17 mouse cellular contexts compared by ENCODE assay signal in genomic region chr7:89235974-89236507, GRCm38 (mm10).
DNase-seq lines count a peak whose midpoint lies in the region; ATAC-seq and TF ChIP-seq lines count a peak whose summit lies in the region.
"Had no signal": no experiment of that assay in that cellular context is flagged by ENCODE, and none has a peak within 500 bp of the region (broad histone marks: within the 10 kb centered on the region; RNA-seq: fewer than 3 reads in every experiment).

No protein-coding gene starts in this region.

- H3K36me3 ChIP-seq in kidney, embryonic 16.5 days (ENCODE audit: insufficient read depth, low read length) = 0 out of 2 replicates have a peak, but pooled peaks cover 5% of the 10 kb centered on the region
- peaks cover 0 to 4% of the 10 kb centered on the region in 2 experiments; a peak in 2 of 4 replicates for H3K36me3 ChIP-seq in MEL (ENCODE audit: control insufficient read depth in 1 of 2, insufficient read depth in 2 of 2, low read length in 2 of 2)
- H3K36me3 ChIP-seq in intestine, embryonic 16.5 days (ENCODE audit: control insufficient read depth, insufficient read depth, low read length) = no peaks in the 10 kb centered on the region

- no peak for TF ChIP-seq EP300 in MEL (IDR thresholded peaks at IDR 0.05; ENCODE audit: low read depth in 1 of 2, low read length in 2 of 2)

- no peak for DNase-seq in kidney, postnatal 10 days
- peak; percentile 19 for DNase-seq in MEL (ENCODE audit: low read depth, low spot score)
- DNase-seq in naive thymus-derived CD4-positive, alpha-beta T cell, adult 2 months (ENCODE audit: low read depth) = peak; percentile 27
- no peak for DNase-seq in urinary bladder, adult 2 months (ENCODE audit: low spot score)
- no peak for DNase-seq in spleen, postnatal 10 days (ENCODE audit: low spot score in 2 of 2)
- DNase-seq: adrenal gland, postnatal 36 days; B cell, adult 2 months; cerebellum, adult 9-10 months; gastrocnemius, postnatal 10 days; kidney, postnatal 25 days; lung, embryonic 14.5 days; right cerebral cortex, postnatal 25 days; thymus, postnatal 25 days had no signal

- H3K27me3 ChIP-seq in kidney, embryonic 16.5 days (ENCODE audit: insufficient read depth, low read length) = no peaks in the 10 kb centered on the region
- H3K27me3 ChIP-seq in MEL (ENCODE audit: control insufficient read depth in 1 of 2, insufficient read depth in 2 of 2, low read length in 2 of 2) = no peaks in the 10 kb centered on the region
- no peaks in the 10 kb centered on the region for H3K27me3 ChIP-seq in intestine, embryonic 16.5 days (replicated peaks; ENCODE audit: control insufficient read depth, insufficient read depth, low read length)
- H3K27me3 ChIP-seq: hindbrain, embryonic 15.5 days had no signal

- WGBS in kidney, embryonic 16.5 days = 4% methylated on average over 4 of the region's 4 CpGs
- 43% methylated on average over 4 of the region's 4 CpGs for WGBS in intestine, embryonic 16.5 days

- peak; percentile 63; the same call in 1 of the 2 replicates for ATAC-seq in kidney, embryonic 16.5 days (ENCODE audit: low FRiP score, low TSS enrichment)
- ATAC-seq in intestine, embryonic 16.5 days = peak; percentile 76
- ATAC-seq: midbrain, embryonic 16.5 days had no signal

- H3K9ac ChIP-seq in kidney, embryonic 16.5 days (replicated peaks; ENCODE audit: low read length) = no peak overlapping the region
- no peak overlapping the region for H3K9ac ChIP-seq in MEL (ENCODE audit: control insufficient read depth, low read depth, low read length, poor library complexity, severe bottlenecking)
- no peak overlapping the region for H3K9ac ChIP-seq in intestine, embryonic 16.5 days (ENCODE audit: low read depth, low read length)
- H3K9ac ChIP-seq: hindbrain, embryonic 15.5 days; lung, embryonic 14.5 days had no signal

- no peak overlapping the region for H3K4me2 ChIP-seq in kidney, embryonic 16.5 days (replicated peaks; ENCODE audit: low read depth, low read length)
- H3K4me2 ChIP-seq in intestine, embryonic 16.5 days (ENCODE audit: low read depth, low read length) = no peak overlapping the region
- H3K4me2 ChIP-seq: hindbrain, embryonic 15.5 days; lung, embryonic 14.5 days had no signal

- TF ChIP-seq POLR2A in MEL (IDR thresholded peaks at IDR 0.05; ENCODE audit: control insufficient read depth in 1 of 2, insufficient read depth in 1 of 2, low read depth in 1 of 2, low read length in 2 of 2, poor library complexity in 1 of 2) = no peak

- H3K4me1 ChIP-seq in kidney, embryonic 16.5 days (ENCODE audit: insufficient read depth, low read length) = peaks cover 14% of the 10 kb centered on the region
- peaks cover 0 to 3% of the 10 kb centered on the region in 2 experiments; a peak in 1 of 4 replicates for H3K4me1 ChIP-seq in MEL (ENCODE audit: control insufficient read depth in 1 of 2, insufficient read depth in 2 of 2, low read length in 2 of 2)
- H3K4me1 ChIP-seq in intestine, embryonic 16.5 days (ENCODE audit: control insufficient read depth, insufficient read depth, low read length) = peaks cover 6% of the 10 kb centered on the region; the same call in 1 of the 2 replicates
- H3K4me1 ChIP-seq: hindbrain, embryonic 15.5 days had no signal

- H3K79me2 ChIP-seq in MEL (ENCODE audit: control insufficient read depth, insufficient read depth, low read length, poor library complexity) = no peaks in the 10 kb centered on the region

- no peak for TF ChIP-seq RAD21 in MEL (IDR thresholded peaks at IDR 0.05; ENCODE audit: low read depth, low read length)

- no peak for TF ChIP-seq CTCF in MEL (IDR thresholded peaks at IDR 0.05 in 2 of 3, conservative IDR thresholded peaks at IDR 0.05 in 1 of 3; ENCODE audit: control insufficient read depth in 1 of 3, insufficient read depth in 1 of 3, low read depth in 2 of 3, low read length in 3 of 3, poor library complexity in 1 of 3, severe bottlenecking in 1 of 3)

- H3K9me3 ChIP-seq in kidney, embryonic 16.5 days (ENCODE audit: low read length) = no peaks in the 10 kb centered on the region
- no peaks in the 10 kb centered on the region for H3K9me3 ChIP-seq in MEL (replicated peaks; ENCODE audit: insufficient read depth, low read length)
- H3K9me3 ChIP-seq in intestine, embryonic 16.5 days (ENCODE audit: control insufficient read depth, low read length) = no peaks in the 10 kb centered on the region
- H3K9me3 ChIP-seq: hindbrain, embryonic 15.5 days had no signal

- H3K27ac ChIP-seq in kidney, embryonic 16.5 days (ENCODE audit: low read length) = 0 out of 2 replicates have a peak overlapping the region, but pooled peaks have one; percentile 7
- H3K27ac ChIP-seq in MEL (ENCODE audit: control insufficient read depth, low read depth, low read length) = no peak overlapping the region
- peak overlapping the region; percentile 33; the same call in 1 of the 2 replicates for H3K27ac ChIP-seq in intestine, embryonic 16.5 days (ENCODE audit: low read length)
- H3K27ac ChIP-seq: hindbrain, embryonic 15.5 days had no signal

- no peak overlapping the region for H3K4me3 ChIP-seq in kidney, embryonic 16.5 days (ENCODE audit: low read length)
- no peak overlapping the region for H3K4me3 ChIP-seq in MEL (ENCODE audit: control insufficient read depth in 1 of 2, insufficient read depth in 1 of 2, low read depth in 2 of 2, low read length in 2 of 2)
- H3K4me3 ChIP-seq in intestine, embryonic 16.5 days (ENCODE audit: low read length) = no peak overlapping the region
- H3K4me3 ChIP-seq: hindbrain, embryonic 15.5 days had no signal

TF ChIP-seq in MEL, 35 proteins besides CTCF, POLR2A, EP300 and RAD21:
- TF ChIP-seq ETS1 (IDR thresholded peaks at IDR 0.05; ENCODE audit: low read depth, low read length) (no peak), MYC (IDR thresholded peaks at IDR 0.05; ENCODE audit: low read depth, low read length) (no peak)
TF ChIP-seq in MEL: peak in this region for 0.

Comparison
In these comparisons a context has a peak if more than half of its experiments do, and no peak if none do; other contexts are left out.
1. DNase-seq: peak in MEL (single experiment) and naive thymus-derived CD4-positive, alpha-beta T cell, adult 2 months (single experiment); none in kidney, postnatal 10 days (single experiment), urinary bladder, adult 2 months (single experiment) and spleen, postnatal 10 days (0 of 2).